Mouse (Mus musculus) limb, embryonic 13.5 days (tissue): ENCODE measurements around the gene Olfr448. TPM values are rescaled to one million over a fixed set of nuclear protein-coding genes. Genes with fewer than 3 reads are reported as not detected.

Experiments used
- ATAC-seq: fragments of 200-750 bp; cut with Nextera tagmentation; 2 replicates; pipeline ENCODE4 v1.8.0; 2017; ENCODE audit warnings: low read depth, moderate number of reproducible peaks, moderate TSS enrichment; ENCODE audit not compliant: low FRiP score
- H3K27ac ChIP-seq: fragments of 300-500 bp; sonication (generic); 2 replicates; pipeline ENCODE4 v1.5.1; 2015; ENCODE audit warnings: inconsistent platforms, mild to moderate bottlenecking, moderate library complexity
- H3K27me3 ChIP-seq: fragments of 300-500 bp; sonication (generic); 2 replicates; pipeline ENCODE4 v1.6.1; 2015; ENCODE audit warnings: mild to moderate bottlenecking, inconsistent platforms
- H3K36me3 ChIP-seq: fragments of 300-500 bp; sonication (generic); 2 replicates; pipeline ENCODE4 v1.6.1; 2015; ENCODE audit warnings: inconsistent platforms, mild to moderate bottlenecking, moderate library complexity
- H3K4me1 ChIP-seq: fragments of 300-500 bp; sonication (generic); 2 replicates; pipeline ENCODE4 v1.6.1; 2015; ENCODE audit warnings: inconsistent platforms
- H3K4me2 ChIP-seq: fragments of 300-500 bp; sonication (generic); replicated peaks from 2 replicates; pipeline ENCODE4 v1.6.1; 2015; ENCODE audit warnings: inconsistent platforms, mild to moderate bottlenecking, moderate library complexity
- H3K4me3 ChIP-seq: fragments of 300-500 bp; sonication (generic); 2 replicates; pipeline ENCODE4 v1.5.1; 2015; ENCODE audit warnings: moderate library complexity, mild to moderate bottlenecking, inconsistent platforms
- H3K9ac ChIP-seq: fragments of 300-500 bp; sonication (generic); 2 replicates; pipeline ENCODE4 v1.6.1; 2015; ENCODE audit warnings: mild to moderate bottlenecking, inconsistent platforms
- H3K9me3 ChIP-seq: fragments of 300-500 bp; sonication (generic); 2 replicates; pipeline ENCODE4 v1.6.1; 2016; ENCODE audit warnings: inconsistent platforms
- WGBS: fragments of 180-500 bp; shearing (Covaris S2); methylation state at CpG from one replicate; pipeline ENCODE4 v1.1.7; 2015; 5-methylcytosine and 5-hydroxymethylcytosine counted together
- polyA plus RNA-seq: library from polyadenylated mRNA; unstranded; fragments of >200 nt; fragmentation: Nextera tagmentation; extraction: Ambion mirVana; gene quantifications from 2 replicates; pipeline ENCODE4 v1.2.1, GENCODE M21; 2015

Gene Olfr448
- polyA plus RNA-seq = not detected in 2 replicates

- Histone ChIP-seq H3K27ac (no peak within 1 kb of the TSS), H3K36me3 (no peaks in the 10 kb centered on the region), H3K4me2 (no peak within 1 kb of the TSS), H3K9ac (no peak within 1 kb of the TSS), H3K9me3 (no peaks in the 10 kb centered on the region), H3K4me3 (no peak within 1 kb of the TSS), H3K4me1 (no peaks in the 10 kb centered on the region), H3K27me3 (no peaks in the 10 kb centered on the region)
- 81% methylated on average over 1 of the region's 1 CpGs for WGBS
- no peak for ATAC-seq
Measured at GRCm38 (mm10) chr6:42890141-42890540, at the start of gene Olfr448. Gene Olfr448 (plus strand): TSS chr6:42890441.

- ATAC-seq = no peak
- Histone ChIP-seq H3K27ac (no peak overlapping the region), H3K27me3 (no peaks in the 10 kb centered on the region), H3K9ac (no peak overlapping the region), H3K9me3 (no peaks in the 10 kb centered on the region), H3K4me3 (no peak overlapping the region), H3K4me2 (no peak overlapping the region), H3K36me3 (no peaks in the 10 kb centered on the region), H3K4me1 (no peaks in the 10 kb centered on the region)
- WGBS = 15% methylated on average over 4 of the region's 4 CpGs
Measured at GRCm38 (mm10) chr6:42860222-42860819, 29.9 kb upstream of the Olfr448 start.

GRCm38 (mm10) chr6:42869695-42870094 is 20.5 kb upstream of the Olfr448 start:
- Histone ChIP-seq H3K27me3 (no peaks in the 10 kb centered on the region), H3K4me2 (no peak overlapping the region), H3K4me1 (no peaks in the 10 kb centered on the region), H3K9ac (no peak overlapping the region), H3K4me3 (no peak overlapping the region), H3K27ac (no peak overlapping the region), H3K9me3 (no peaks in the 10 kb centered on the region), H3K36me3 (no peaks in the 10 kb centered on the region)
- ATAC-seq = no peak
- WGBS = 57% methylated on average over 3 of the region's 3 CpGs

GRCm38 (mm10) chr6:42876323-42876722 is 13.9 kb upstream of the Olfr448 start:
- H3K9me3 ChIP-seq = no peaks in the 10 kb centered on the region
- no peaks in the 10 kb centered on the region for H3K36me3 ChIP-seq
- ATAC-seq = no peak
- no peak overlapping the region for H3K4me3 ChIP-seq
- H3K4me2 ChIP-seq = no peak overlapping the region
- no peak overlapping the region for H3K27ac ChIP-seq
- H3K27me3 ChIP-seq = no peaks in the 10 kb centered on the region
- no peaks in the 10 kb centered on the region for H3K4me1 ChIP-seq
- H3K9ac ChIP-seq = no peak overlapping the region

GRCm38 (mm10) chr6:42900345-42900744 is 10.1 kb downstream of the Olfr448 start:
- Histone ChIP-seq H3K4me3 (no peak overlapping the region), H3K4me2 (no peak overlapping the region), H3K36me3 (no peaks in the 10 kb centered on the region), H3K27me3 (no peaks in the 10 kb centered on the region), H3K9ac (no peak overlapping the region), H3K9me3 (no peaks in the 10 kb centered on the region), H3K27ac (no peak overlapping the region), H3K4me1 (no peaks in the 10 kb centered on the region)
- 33% methylated on average over 1 of the region's 1 CpGs for WGBS
- no peak for ATAC-seq

DNA sequence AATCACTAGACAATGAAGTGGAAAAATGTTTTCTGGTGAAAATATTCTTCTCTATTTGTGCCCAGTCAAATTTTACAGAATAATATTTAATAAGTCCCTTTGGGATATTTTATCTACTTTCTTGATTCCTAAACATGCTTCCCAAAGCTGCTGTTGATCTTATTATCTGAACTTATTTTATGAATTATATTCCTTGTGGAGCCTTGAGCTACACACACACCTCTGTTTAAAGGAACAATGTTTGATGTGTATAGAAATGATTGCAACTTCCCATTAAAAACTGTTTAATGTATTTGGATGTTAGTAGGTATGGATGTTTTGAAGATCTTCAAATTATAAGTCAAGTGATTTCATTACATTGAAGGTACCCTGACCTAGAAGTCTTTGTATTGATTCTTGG is 18.3 kb downstream of the Olfr448 start, which contains the start of gene Olfr447:
Gene Olfr447, plus strand, starts transcription at position 301 of the 400 bp plus-strand sequence.
- ATAC-seq = no peak
- no peak within 1 kb of the TSS for H3K9ac ChIP-seq
- H3K4me2 ChIP-seq = no peak within 1 kb of the TSS
- H3K27ac ChIP-seq = no peak within 1 kb of the TSS
- no peaks in the 10 kb centered on the region for H3K36me3 ChIP-seq
- H3K4me1 ChIP-seq = no peaks in the 10 kb centered on the region
- H3K4me3 ChIP-seq = no peak within 1 kb of the TSS
- H3K27me3 ChIP-seq = no peaks in the 10 kb centered on the region
- H3K9me3 ChIP-seq = no peaks in the 10 kb centered on the region

- Histone ChIP-seq H3K4me3 (no peak within 1 kb of the TSS), H3K4me1 (no peaks in the 10 kb centered on the region), H3K27me3 (no peaks in the 10 kb centered on the region), H3K9me3 (no peaks in the 10 kb centered on the region), H3K27ac (no peak within 1 kb of the TSS), H3K36me3 (no peaks in the 10 kb centered on the region), H3K9ac (no peak within 1 kb of the TSS), H3K4me2 (no peak within 1 kb of the TSS)
- 72% methylated on average over 2 of the region's 2 CpGs for WGBS
- no peak for ATAC-seq
Measured at GRCm38 (mm10) chr6:42921077-42921476, 30.8 kb downstream of the Olfr448 start, which contains the start of gene Olfr446. Gene Olfr446 (plus strand): TSS chr6:42921377.

Other genes with a start within 250 kb of the Olfr448 start
- 5.6 TPM in 2 replicates for gene Tcaf2, start 245.2 kb upstream of the Olfr448 start, polyA plus RNA-seq
- 88.2 and 93.1 TPM in 2 replicates for gene Tcaf1, start 180.4 kb upstream of the Olfr448 start, polyA plus RNA-seq
- gene Olfr453, start 151.1 kb upstream of the Olfr448 start, polyA plus RNA-seq = not detected in 2 replicates
- not detected in 2 replicates for gene Olfr38, start 134.0 kb upstream of the Olfr448 start, polyA plus RNA-seq
- not detected in 2 replicates for gene Olfr452, start 105.3 kb upstream of the Olfr448 start, polyA plus RNA-seq
- gene Olfr450, start 78.5 kb upstream of the Olfr448 start, polyA plus RNA-seq = not detected in 2 replicates
- gene Olfr449, start 56.1 kb upstream of the Olfr448 start, polyA plus RNA-seq = not detected in 2 replicates
- gene Olfr447, start 18.4 kb downstream of the Olfr448 start, polyA plus RNA-seq = not detected in 2 replicates
- not detected in 2 replicates for gene Olfr446, start 30.9 kb downstream of the Olfr448 start, polyA plus RNA-seq
- not detected in 2 replicates for gene Olfr444, start 58.6 kb downstream of the Olfr448 start, polyA plus RNA-seq
- gene Olfr441, start 215.9 kb downstream of the Olfr448 start, polyA plus RNA-seq = not detected in 2 replicates